Mouse (Mus musculus) layer of hippocampus, adult 11-12 months (tissue): ENCODE measurements around the gene Gucy1b1.

Experiments
- DNase-seq: peaks from one replicate; pipeline ENCODE4 v3.0.0; 2022; ENCODE audit warnings: low spot score

The Gucy1b1 gene

GRCm38 (mm10) chr3:82074201-82074851, at the start of gene Gucy1b1:
TSS of gene Gucy1b1 (minus strand) at chr3:82074689.
- peak; percentile 88 for DNase-seq

- DNase-seq = no peak
Measured at GRCm38 (mm10) chr3:82118916-82119315, 44.4 kb upstream of the Gucy1b1 start.

- no peak for DNase-seq
Measured at GRCm38 (mm10) chr3:82112439-82112838, 38.0 kb upstream of the Gucy1b1 start.

GRCm38 (mm10) chr3:82111986-82112385, 37.5 kb upstream of the Gucy1b1 start:
- no peak for DNase-seq

GRCm38 (mm10) chr3:82108951-82109350, 34.5 kb upstream of the Gucy1b1 start:
- DNase-seq = no peak

- no peak for DNase-seq
Measured at GRCm38 (mm10) chr3:82104229-82104628, 29.7 kb upstream of the Gucy1b1 start.

GRCm38 (mm10) chr3:82099127-82099526, 24.6 kb upstream of the Gucy1b1 start:
- DNase-seq = no peak

- DNase-seq = no peak
Measured at GRCm38 (mm10) chr3:82096801-82097200, 22.3 kb upstream of the Gucy1b1 start.

GRCm38 (mm10) chr3:82073741-82074181, 728 bp downstream of the Gucy1b1 start:
- peak; percentile 71 for DNase-seq

GRCm38 (mm10) chr3:82067830-82068229, 6.7 kb downstream of the Gucy1b1 start:
- DNase-seq = no peak

GRCm38 (mm10) chr3:82061402-82062180, 12.9 kb downstream of the Gucy1b1 start:
- no peak for DNase-seq

GRCm38 (mm10) chr3:82057201-82057600, 17.3 kb downstream of the Gucy1b1 start:
- DNase-seq = no peak

- no peak for DNase-seq
Measured at GRCm38 (mm10) chr3:82054283-82054974, 20.1 kb downstream of the Gucy1b1 start.

GRCm38 (mm10) chr3:82052029-82052428, 22.5 kb downstream of the Gucy1b1 start:
- no peak for DNase-seq

GRCm38 (mm10) chr3:82051468-82051867, 23.0 kb downstream of the Gucy1b1 start:
- DNase-seq = no peak

GRCm38 (mm10) chr3:82048681-82049080, 25.8 kb downstream of the Gucy1b1 start:
- DNase-seq = no peak

- DNase-seq = no peak
Measured at GRCm38 (mm10) chr3:82048078-82048477, 26.4 kb downstream of the Gucy1b1 start.

GRCm38 (mm10) chr3:82047100-82047753, 27.3 kb downstream of the Gucy1b1 start:
- DNase-seq = no peak

- DNase-seq = no peak
Measured at GRCm38 (mm10) chr3:82046087-82046486, 28.4 kb downstream of the Gucy1b1 start.

GRCm38 (mm10) chr3:82044902-82045301, 29.6 kb downstream of the Gucy1b1 start:
- DNase-seq = no peak

- DNase-seq = no peak
Measured at GRCm38 (mm10) chr3:82043676-82044075, 30.8 kb downstream of the Gucy1b1 start.
